Mouse (Mus musculus) urinary bladder, postnatal 0 days (tissue): ENCODE results near the gene Lrrn4cl. TPM values are rescaled to one million over a fixed set of nuclear protein-coding genes. Genes with fewer than 3 reads are reported as not detected.

ENCODE experiments used
- microRNA-seq: library from miRNA; unstranded; fragments of <30 nt; microRNA quantifications from one replicate; pipeline ENCODE4, GENCODE M21; 2016
- polyA plus RNA-seq: library from polyadenylated mRNA; unstranded; fragments of >200 nt; fragmentation: Nextera tagmentation; extraction: Ambion mirVana; gene quantifications from 2 replicates; pipeline ENCODE4 v1.2.1, GENCODE M21; 2015

Gene Lrrn4cl
- polyA plus RNA-seq, 1 experiment from 2014 or later, result 10.6 TPM

Small RNAs within 50 kb of the gene (microRNA-seq; reads per million reads assigned to microRNA genes)
- gene Mir5136, result not detected

Other genes with a start within 250 kb of the Lrrn4cl start
- gene Slc22a6, start 232.7 kb upstream of the Lrrn4cl start, polyA plus RNA-seq, result not detected in 2 replicates
- gene Chrm1, start 187.0 kb upstream of the Lrrn4cl start, polyA plus RNA-seq, result 0.02 and 0.11 TPM in 2 replicates
- gene Slc3a2, start 127.4 kb upstream of the Lrrn4cl start, polyA plus RNA-seq, result 91.8 and 105 TPM in 2 replicates
- gene Wdr74, start 114.9 kb upstream of the Lrrn4cl start, polyA plus RNA-seq, result 53.3 and 53.8 TPM in 2 replicates
- 0.46 and 1.1 TPM in 2 replicates for gene 1700092M07Rik, start 110.0 kb upstream of the Lrrn4cl start, polyA plus RNA-seq
- 78.0 and 83.1 TPM in 2 replicates for gene Stx5a, start 109.4 kb upstream of the Lrrn4cl start, polyA plus RNA-seq
- gene Nxf1, start 93.7 kb upstream of the Lrrn4cl start, polyA plus RNA-seq, result 59.7 and 64.4 TPM in 2 replicates
- gene Tmem223, start 79.8 kb upstream of the Lrrn4cl start, polyA plus RNA-seq, result 119 and 130 TPM in 2 replicates
- gene Tmem179b, start 76.3 kb upstream of the Lrrn4cl start, polyA plus RNA-seq, result 60.2 and 82.2 TPM in 2 replicates
- gene Taf6l, start 64.4 kb upstream of the Lrrn4cl start, polyA plus RNA-seq, result 10.3 and 11.8 TPM in 2 replicates
- gene Polr2g, start 52.2 kb upstream of the Lrrn4cl start, polyA plus RNA-seq, result 86.5 and 92.5 TPM in 2 replicates
- 2.0 and 2.7 TPM in 2 replicates for gene Zbtb3, start 48.2 kb upstream of the Lrrn4cl start, polyA plus RNA-seq
- 22.0 and 26.5 TPM in 2 replicates for gene Ttc9c, start 31.4 kb upstream of the Lrrn4cl start, polyA plus RNA-seq
- 3.1 and 3.3 TPM in 2 replicates for gene Hnrnpul2, start 30.8 kb upstream of the Lrrn4cl start, polyA plus RNA-seq
- not detected in 2 replicates for gene AC129217.1, start 21.0 kb upstream of the Lrrn4cl start, polyA plus RNA-seq
- 45.3 and 49.0 TPM in 2 replicates for gene Bscl2, start 13.3 kb upstream of the Lrrn4cl start, polyA plus RNA-seq
- 0.31 and 0.96 TPM in 2 replicates for gene Gng3, start 11.6 kb upstream of the Lrrn4cl start, polyA plus RNA-seq
- 166 and 171 TPM in 2 replicates for gene Ubxn1, start 20.7 kb downstream of the Lrrn4cl start, polyA plus RNA-seq
- gene Uqcc3, start 30.2 kb downstream of the Lrrn4cl start, polyA plus RNA-seq, result 49.7 and 50.5 TPM in 2 replicates
- 34.0 and 39.1 TPM in 2 replicates for gene Lbhd1, start 33.0 kb downstream of the Lrrn4cl start, polyA plus RNA-seq
- not detected in 2 replicates for gene Gm49403, start 33.2 kb downstream of the Lrrn4cl start, polyA plus RNA-seq
- gene 1810009A15Rik, start 38.1 kb downstream of the Lrrn4cl start, polyA plus RNA-seq, result 43.6 and 48.9 TPM in 2 replicates
- not detected in 2 replicates for gene Gm49416, start 38.2 kb downstream of the Lrrn4cl start, polyA plus RNA-seq
- gene Ints5, start 42.2 kb downstream of the Lrrn4cl start, polyA plus RNA-seq, result 17.3 and 17.5 TPM in 2 replicates
- gene Ganab, start 47.3 kb downstream of the Lrrn4cl start, polyA plus RNA-seq, result 33.1 and 33.2 TPM in 2 replicates
- gene B3gat3, start 69.6 kb downstream of the Lrrn4cl start, polyA plus RNA-seq, result 24.3 and 24.5 TPM in 2 replicates
- 3.6 and 4.3 TPM in 2 replicates for gene Rom1, start 78.6 kb downstream of the Lrrn4cl start, polyA plus RNA-seq
- gene Eml3, start 78.8 kb downstream of the Lrrn4cl start, polyA plus RNA-seq, result 22.1 and 22.6 TPM in 2 replicates
- 63.5 and 67.4 TPM in 2 replicates for gene Mta2, start 91.1 kb downstream of the Lrrn4cl start, polyA plus RNA-seq
- gene Tut1, start 103.1 kb downstream of the Lrrn4cl start, polyA plus RNA-seq, result 13.0 and 13.9 TPM in 2 replicates
- 257 TPM in 2 replicates for gene Eef1g, start 116.3 kb downstream of the Lrrn4cl start, polyA plus RNA-seq
- 99.1 and 107 TPM in 2 replicates for gene Ahnak, start 138.5 kb downstream of the Lrrn4cl start, polyA plus RNA-seq
- gene Scgb1a1, start 237.2 kb downstream of the Lrrn4cl start, polyA plus RNA-seq, result 0.30 TPM in 1 of 2 replicates, not detected in the other